Mouse (Mus musculus) myocyte (in vitro differentiated cells): ENCODE results near the gene Sdk1.

Source experiments
- CEBPB ChIP-seq: IDR thresholded peaks from 2 replicates; pipeline ENCODE4 v1.6.1; 2011; ENCODE audit warnings: mild to moderate bottlenecking, moderate library complexity; ENCODE audit not compliant: poor library complexity, insufficient read depth, severe bottlenecking
- MAX ChIP-seq: IDR thresholded peaks from one replicate; pipeline ENCODE4 v1.6.1; 2011; ENCODE audit warnings: low read depth, mild to moderate bottlenecking, control low read depth
- POLR2A ChIP-seq: IDR thresholded peaks from one replicate; pipeline ENCODE4 v1.6.1; 2011; ENCODE audit warnings: low read depth, mild to moderate bottlenecking, control low read depth, moderate library complexity; ENCODE audit not compliant: insufficient read length
- TCF12 ChIP-seq: IDR thresholded peaks from one replicate; pipeline ENCODE4 v1.6.1; 2011; ENCODE audit warnings: mild to moderate bottlenecking, control low read depth; ENCODE audit not compliant: poor library complexity, insufficient read depth, severe bottlenecking

DNA sequence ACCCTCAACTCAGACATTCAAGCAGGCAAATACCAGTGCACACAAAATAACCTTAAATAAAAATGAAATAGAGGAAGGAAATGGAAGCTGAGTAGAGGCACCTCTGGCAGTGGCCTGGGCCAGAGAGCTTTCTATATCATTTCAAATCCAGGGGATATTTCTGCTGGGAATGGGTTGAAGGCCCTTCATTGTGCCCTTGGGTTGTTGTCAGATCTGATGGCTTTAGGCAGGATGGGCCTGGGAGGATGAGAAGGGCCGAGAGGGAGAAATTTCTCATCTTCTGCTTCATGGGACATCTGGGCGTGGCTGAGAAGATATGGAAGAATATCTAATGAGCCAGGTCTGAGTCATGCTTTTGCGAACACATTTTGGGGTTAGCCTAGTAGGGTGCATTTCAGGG is 186.8 kb downstream of the Sdk1 start:
- no peak for TF ChIP-seq POLR2A
- no peak for TF ChIP-seq CEBPB
- TF ChIP-seq TCF12 = no peak
- no peak for TF ChIP-seq MAX
